Mouse (Mus musculus) layer of hippocampus, adult 2 months (tissue): Measurements from ENCODE around the gene Il33. TPM values are rescaled to one million over a fixed set of nuclear protein-coding genes. Genes with fewer than 3 reads are reported as not detected.

Experiments
- DNase-seq, 2 experiments: peaks; one replicate each; pipeline ENCODE4 v3.0.0; 2022; ENCODE audit warnings: low spot score in 2 of 2
- H3K27ac ChIP-seq: fragments of 200-600 bp; 2 replicates; pipeline ENCODE4 v1.8.1; 2022
- H3K4me3 ChIP-seq: fragments of 200-600 bp; 2 replicates; pipeline ENCODE4 v1.8.1; 2022; ENCODE audit warnings: mild to moderate bottlenecking
- CTCF ChIP-seq: fragments of 200-600 bp; conservative IDR thresholded peaks from 2 replicates; pipeline ENCODE4 v1.8.1; 2022; ENCODE audit warnings: antibody characterized with exemption, mild to moderate bottlenecking, moderate library complexity
- long read RNA-seq, 2 experiments: library from polyadenylated mRNA; stranded (forward); transcript quantifications; one replicate each; pipeline ENCODE4 v2.0.0; 2021; ENCODE audit warnings: borderline mapping rate in 2 of 2
- total RNA-seq, 2 experiments: library from RNA; stranded (reverse); gene quantifications; 2 replicates each; pipeline ENCODE4 v1.2.3; 2021

Gene Il33
- 10 to 100 TPM; 50.9 to 55.7 TPM for total RNA-seq
- long read RNA-seq, experiment 1, transcript Il33-202 (8 exons, 2,537 nt) = major isoform, 33 of 53 reads
- long read RNA-seq, experiment 1, partial matches to known transcripts = 1 of 53 reads
- long read RNA-seq, experiment 1, other reads (novel, unspliced or antisense) = 18 of 53 reads
- long read RNA-seq, experiment 2, transcript Il33-202 (8 exons, 2,537 nt) = major isoform, 52 of 75 reads
- long read RNA-seq, experiment 2, partial matches to known transcripts = 1 of 75 reads
- long read RNA-seq, experiment 2, other reads (novel, unspliced or antisense) = 20 of 75 reads

DNA sequence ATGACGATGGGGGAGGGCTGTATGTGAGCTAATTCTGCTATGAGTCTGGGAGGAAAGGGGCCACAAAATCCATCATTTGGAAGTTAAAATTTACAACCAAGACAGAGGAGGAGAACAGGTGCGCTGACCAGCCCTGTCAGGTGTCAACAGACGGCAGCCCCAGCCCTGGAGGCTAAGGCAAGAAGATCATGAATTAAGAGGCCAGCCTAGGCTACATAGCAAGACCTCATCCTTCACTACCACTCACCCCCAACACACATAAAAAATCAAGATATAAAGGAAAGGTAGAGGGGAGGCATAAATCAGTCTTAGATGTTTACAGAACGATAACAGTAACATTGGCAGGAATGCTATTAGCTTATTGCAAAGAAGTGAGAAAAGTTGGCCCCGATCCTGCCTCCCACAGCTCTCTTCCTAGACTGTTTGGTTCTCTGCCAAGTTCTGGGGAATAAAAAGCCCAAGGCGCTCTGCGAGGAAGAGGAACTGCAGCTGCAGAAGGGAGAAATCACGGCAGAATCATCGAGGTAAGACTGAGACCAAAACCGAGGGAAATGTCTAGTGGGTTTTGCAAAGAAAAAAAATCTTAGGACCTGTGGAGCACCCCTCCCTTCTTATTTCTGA lies at the start of gene Il33:
Gene Il33, plus strand, starts transcription at position 477 of the 621 bp plus-strand sequence.
- H3K27ac ChIP-seq = peak within 1 kb of the TSS; percentile 60
- TF ChIP-seq CTCF = 0 out of 2 replicates have a peak, but pooled peaks have one; percentile 15
- H3K4me3 ChIP-seq = peak within 1 kb of the TSS; percentile 44
- DNase-seq = peak; percentile 68 to 79

DNA sequence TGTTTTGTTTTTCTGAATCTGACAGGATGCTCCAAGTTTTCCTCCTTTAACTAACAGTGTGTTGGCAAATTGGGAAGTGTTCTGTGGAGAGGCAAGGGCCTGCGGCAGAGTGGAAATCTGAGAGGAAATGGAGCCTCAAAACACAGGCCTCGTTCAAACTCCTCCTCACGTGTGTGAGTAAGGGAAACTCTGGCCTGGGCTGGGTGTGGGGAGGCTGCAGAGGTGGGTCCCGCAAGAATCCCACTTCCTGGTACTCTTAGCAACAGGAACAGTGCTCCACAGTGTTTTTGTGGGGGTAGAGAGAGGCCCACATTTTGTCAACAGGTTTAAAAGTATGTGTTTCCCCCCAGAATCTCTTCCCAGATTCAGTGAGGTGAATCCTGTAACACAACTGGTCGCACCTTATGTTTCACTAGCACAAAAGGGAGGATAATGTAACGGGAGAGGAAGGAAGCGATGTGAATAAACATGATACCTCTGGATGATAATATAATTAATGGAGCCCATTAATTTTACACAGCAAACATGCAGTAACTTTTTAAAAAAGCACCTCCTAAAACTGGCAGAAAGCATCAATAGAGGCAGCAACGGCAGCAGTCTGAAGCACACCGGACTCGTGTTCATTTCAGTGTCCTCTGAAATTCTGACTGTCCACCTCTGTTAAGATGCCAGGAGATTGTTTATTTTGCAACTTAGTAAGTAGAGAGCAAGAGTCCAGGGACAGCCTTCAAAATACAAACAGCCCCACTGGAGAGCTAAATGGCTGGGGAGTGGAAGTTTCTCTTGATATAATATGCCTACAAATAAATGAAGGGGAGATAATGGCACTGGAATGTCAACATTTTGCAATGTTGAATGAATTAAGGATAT lies 47.3 kb upstream of the Il33 start:
- no peak for TF ChIP-seq CTCF
- DNase-seq = no peak
- Histone ChIP-seq H3K4me3 (no peak overlapping the region), H3K27ac (no peak overlapping the region)

DNA sequence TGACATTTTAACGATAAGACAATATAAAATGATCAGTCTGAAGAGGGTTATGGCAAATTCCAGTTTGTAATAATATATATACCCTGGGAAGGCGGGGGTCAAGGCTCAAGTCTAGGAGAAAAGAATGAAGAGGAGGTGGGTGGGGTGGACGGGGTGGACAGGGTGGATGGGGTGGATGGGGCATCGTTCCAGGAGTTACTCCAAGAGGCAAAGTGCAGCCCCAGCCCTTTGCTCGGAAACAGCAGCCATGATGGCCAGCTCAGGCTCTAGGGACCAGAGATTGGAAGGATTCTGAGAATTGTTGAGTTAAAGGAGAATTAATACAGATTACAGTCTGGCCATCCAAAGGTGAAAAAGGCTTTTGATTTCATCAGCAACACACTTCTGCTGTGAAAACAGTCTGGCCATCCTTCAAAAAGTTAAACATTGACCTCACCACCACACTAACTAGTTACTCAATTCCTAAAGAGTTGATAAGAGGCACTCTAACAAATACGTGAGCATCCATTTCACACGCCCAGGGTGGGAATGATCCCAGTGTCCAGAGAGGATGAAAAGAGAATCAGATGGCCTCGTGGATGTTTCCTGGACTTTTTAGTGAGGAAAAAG lies 45.9 kb upstream of the Il33 start:
- no peak for DNase-seq
- Histone ChIP-seq H3K4me3 (no peak overlapping the region), H3K27ac (no peak overlapping the region)
- TF ChIP-seq CTCF = no peak

GRCm38 (mm10) chr19:29880918-29881317 lies 44.0 kb upstream of the Il33 start:
- Histone ChIP-seq H3K4me3 (no peak overlapping the region), H3K27ac (no peak overlapping the region; the same call in 1 of the 2 replicates)
- no peak for TF ChIP-seq CTCF
- DNase-seq = no peak

DNA sequence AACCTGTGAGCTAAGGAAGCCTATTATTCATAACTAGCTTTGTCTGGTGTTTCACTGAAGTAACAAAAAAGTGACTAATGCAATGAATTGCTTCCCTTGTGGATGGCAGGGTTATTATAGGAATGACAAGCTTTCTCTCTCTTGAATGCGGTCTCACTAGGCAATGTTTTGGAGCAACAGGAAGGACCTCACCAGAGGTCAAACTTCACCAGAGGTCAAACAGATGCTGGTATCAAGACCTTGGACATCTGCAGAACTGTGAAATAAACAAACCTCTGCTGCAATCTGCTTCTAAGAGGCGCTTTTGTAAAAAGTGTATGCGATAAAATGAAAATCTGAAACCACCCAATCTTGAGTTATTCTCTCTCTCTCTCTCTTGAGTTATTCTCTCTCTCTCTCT lies 42.2 kb upstream of the Il33 start:
- no peak overlapping the region; the same call in none of the 2 replicates for H3K27ac ChIP-seq
- DNase-seq = no peak
- TF ChIP-seq CTCF = no peak
- no peak overlapping the region for H3K4me3 ChIP-seq

DNA sequence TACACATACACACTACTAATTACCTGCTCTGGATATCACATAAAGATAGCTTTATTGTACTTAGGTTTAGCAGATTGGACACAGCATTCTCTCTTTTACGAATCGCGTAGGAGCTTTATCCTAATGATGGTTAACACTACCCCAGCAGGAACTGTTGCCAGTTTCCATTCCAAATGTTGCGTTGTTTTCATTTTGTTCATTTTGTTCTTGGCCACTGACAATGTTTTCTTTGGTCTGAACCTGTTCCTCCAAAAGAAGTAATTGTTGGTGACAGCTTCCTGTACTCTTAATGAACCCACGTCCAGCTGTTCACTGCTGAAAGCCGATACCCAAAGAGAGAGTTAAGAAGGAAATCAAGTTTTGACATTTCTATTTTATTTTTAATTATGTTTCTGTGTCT lies 39.4 kb upstream of the Il33 start:
- H3K4me3 ChIP-seq = no peak overlapping the region
- DNase-seq = peak; percentile 22 to 48
- peak overlapping the region; percentile 67; the same call in 1 of the 2 replicates for H3K27ac ChIP-seq
- TF ChIP-seq CTCF = no peak

GRCm38 (mm10) chr19:29887476-29887875 lies 37.4 kb upstream of the Il33 start:
- Histone ChIP-seq H3K27ac (no peak overlapping the region), H3K4me3 (no peak overlapping the region)
- TF ChIP-seq CTCF = no peak
- DNase-seq = no peak

- H3K27ac ChIP-seq = no peak overlapping the region
- DNase-seq = no peak
- TF ChIP-seq CTCF = no peak
- H3K4me3 ChIP-seq = no peak overlapping the region
Observed at GRCm38 (mm10) chr19:29888946-29889345, 36.0 kb upstream of the Il33 start.

GRCm38 (mm10) chr19:29891981-29892380 lies 32.9 kb upstream of the Il33 start:
- no peak for DNase-seq
- no peak overlapping the region for H3K4me3 ChIP-seq
- no peak for TF ChIP-seq CTCF
- no peak overlapping the region for H3K27ac ChIP-seq

DNA sequence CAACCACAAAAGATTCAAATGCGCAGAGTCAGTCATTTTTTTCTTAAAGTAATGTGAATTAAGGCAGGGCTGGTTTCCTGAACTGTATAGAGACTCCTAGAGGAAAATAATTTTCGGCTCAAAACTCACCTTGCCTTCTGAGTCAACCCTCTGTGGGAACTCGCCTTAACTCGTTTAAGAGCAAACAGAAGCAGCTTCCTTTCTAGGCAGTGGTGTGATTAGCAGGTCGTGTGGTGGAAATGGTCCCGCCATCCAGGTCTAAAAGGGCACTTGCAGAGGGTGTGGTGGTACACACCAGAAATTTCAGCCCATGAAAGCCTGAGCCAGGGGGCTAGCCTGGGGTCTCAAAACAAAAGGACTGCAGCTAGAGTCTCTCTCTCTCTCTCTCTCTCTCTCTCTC lies 32.1 kb upstream of the Il33 start:
- H3K4me3 ChIP-seq = no peak overlapping the region
- TF ChIP-seq CTCF = no peak
- DNase-seq = no peak
- H3K27ac ChIP-seq = no peak overlapping the region

- Histone ChIP-seq H3K27ac (no peak overlapping the region), H3K4me3 (no peak overlapping the region)
- no peak for DNase-seq
- no peak for TF ChIP-seq CTCF
Observed at GRCm38 (mm10) chr19:29893718-29894273, 31.1 kb upstream of the Il33 start.

- no peak for DNase-seq
- no peak overlapping the region; the same call in 1 of the 2 replicates for H3K27ac ChIP-seq
- no peak overlapping the region for H3K4me3 ChIP-seq
- no peak for TF ChIP-seq CTCF
Observed at GRCm38 (mm10) chr19:29894381-29894780, 30.5 kb upstream of the Il33 start.
